10 mouse cellular contexts compared by ENCODE assay signal in the genomic region with DNA sequence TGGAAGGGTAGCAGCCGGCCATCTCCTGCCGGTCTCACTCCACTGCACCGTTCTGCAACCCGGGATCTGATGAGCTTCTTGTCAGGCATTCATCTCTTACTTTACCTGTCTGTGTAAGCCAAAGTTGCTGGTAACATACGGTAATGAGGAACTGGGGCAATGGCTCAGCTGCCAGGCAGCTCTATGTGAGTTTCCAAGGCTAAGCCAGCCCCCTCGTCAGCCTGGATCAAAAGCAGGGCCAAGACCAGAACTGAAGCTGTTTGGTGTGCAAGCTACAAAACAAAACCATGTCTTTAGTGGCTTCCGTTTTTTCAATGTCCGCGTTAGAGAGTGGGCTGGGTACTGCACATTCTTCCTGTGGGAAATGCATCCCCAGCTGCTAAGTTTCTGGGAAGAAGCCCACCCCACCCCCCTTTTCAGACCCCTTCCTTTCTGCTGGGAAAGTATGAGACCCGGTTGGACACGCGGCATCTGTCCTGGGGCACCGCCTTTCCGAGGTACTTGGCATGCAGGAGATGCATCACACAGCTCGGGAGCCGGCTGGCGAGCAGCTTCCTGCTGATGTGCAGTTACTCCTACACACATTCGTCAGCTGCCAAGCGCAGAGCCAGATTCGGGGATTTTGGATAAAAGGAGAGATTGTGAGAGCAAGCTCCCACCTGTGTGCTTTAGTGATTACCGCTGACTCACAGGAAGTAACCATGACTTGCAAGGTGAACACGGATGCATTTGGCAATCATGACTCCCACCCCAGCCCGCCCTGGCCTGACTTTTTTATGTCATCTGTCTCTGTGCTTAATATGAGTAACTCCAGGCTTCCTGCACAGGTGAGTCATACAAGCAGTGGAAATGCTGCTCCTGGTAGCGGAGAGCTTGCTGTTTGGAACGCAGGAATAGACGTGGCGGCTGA. TPM values are rescaled to one million over a fixed set of nuclear protein-coding genes. Genes with fewer than 3 reads are reported as not detected.
DNase-seq lines count a peak whose midpoint lies in the region; ATAC-seq lines count a peak whose summit lies in the region.
"Had no signal": no experiment of that assay in that cellular context is flagged by ENCODE, and none has a peak within 500 bp of the region (broad histone marks: within the 10 kb centered on the region; RNA-seq: fewer than 3 reads in every experiment).

No protein-coding gene starts in this region.

- ATAC-seq in granulocyte monocyte progenitor cell, adult 5-6 weeks (replicated peaks; ENCODE audit: poor library complexity, severe bottlenecking) = no peak
- ATAC-seq: intestine, embryonic 15.5 days; liver, embryonic 12.5 days had no signal

- DNase-seq in 3T3-L1 (ENCODE audit: low read depth, low spot score) (peak; percentile 6), 416B (ENCODE audit: low read depth) (peak; percentile 93)
- DNase-seq in frontal cortex, postnatal 14 days (ENCODE audit: low spot score in 2 of 2) = peak; percentile 56 to 70
- DNase-seq in left cerebral cortex, adult 9 months (ENCODE audit: low spot score in 2 of 2) = peak; percentile 84 to 90
- no peak for DNase-seq in cerebellum, adult 11 months
- DNase-seq in cerebellum, postnatal 36 days = no peak
- DNase-seq: cerebellum, postnatal 25 days had no signal

RNA-seq across cellular contexts. Expression of a gene that starts 3.2 kb away (rescaled TPM):
- 29.1 and 42.7 TPM in 2 replicates for total RNA-seq in granulocyte monocyte progenitor cell, adult 5-6 weeks (2014; fragmentation: Nextera tagmentation)
- total RNA-seq in granulocyte monocyte progenitor cell, adult 5-6 weeks (2017) = 18.8 and 27.7 TPM in 2 replicates

RNA-seq across cellular contexts. Expression of a gene that starts 3.2 kb away (rescaled TPM):
- 8.1 and 10.6 TPM in 2 replicates for total RNA-seq in granulocyte monocyte progenitor cell, adult 5-6 weeks (2014; fragmentation: Nextera tagmentation)
- 6.0 and 8.9 TPM in 2 replicates for total RNA-seq in granulocyte monocyte progenitor cell, adult 5-6 weeks (2017)

RNA-seq across cellular contexts. Expression of a gene that starts 30.9 kb away (rescaled TPM):
- total RNA-seq in granulocyte monocyte progenitor cell, adult 5-6 weeks (2014; fragmentation: Nextera tagmentation) = 203 and 218 TPM in 2 replicates
- 221 and 239 TPM in 2 replicates for total RNA-seq in granulocyte monocyte progenitor cell, adult 5-6 weeks (2017)

RNA-seq across cellular contexts. Expression of a gene that starts 57.5 kb away (rescaled TPM):
- total RNA-seq in granulocyte monocyte progenitor cell, adult 5-6 weeks (2014; fragmentation: Nextera tagmentation) = 318 and 319 TPM in 2 replicates
- 238 and 289 TPM in 2 replicates for total RNA-seq in granulocyte monocyte progenitor cell, adult 5-6 weeks (2017)

Comparison
In these comparisons a context has a peak if more than half of its experiments do, and no peak if none do; other contexts are left out.
1. DNase-seq: peak in 3T3-L1 (single experiment), 416B (single experiment), frontal cortex, postnatal 14 days (2 of 2) and left cerebral cortex, adult 9 months (2 of 2); none in cerebellum, adult 11 months (single experiment) and cerebellum, postnatal 36 days (0 of 2).